Mouse (Mus musculus) liver, embryonic 16.5 days (tissue): ENCODE results near the gene Rbx1. TPM values are rescaled to one million over a fixed set of nuclear protein-coding genes. Genes with fewer than 3 reads are reported as not detected.

Experiments used
- ATAC-seq: fragments of 200-750 bp; cut with Nextera tagmentation; 2 replicates; pipeline ENCODE4 v1.8.0; 2017; ENCODE audit warnings: low read depth, mild to moderate bottlenecking, moderate number of reproducible peaks, moderate library complexity
- H3K27ac ChIP-seq: fragments of 300-500 bp; sonication (generic); 2 replicates; pipeline ENCODE4 v1.5.1; 2014; ENCODE audit warnings: mild to moderate bottlenecking, low read length
- H3K27me3 ChIP-seq: fragments of 300-500 bp; sonication (generic); 2 replicates; pipeline ENCODE4 v1.6.1; 2014; ENCODE audit warnings: low read depth, low read length, mixed read lengths; ENCODE audit not compliant: control insufficient read depth, insufficient read depth
- H3K36me3 ChIP-seq: fragments of 300-500 bp; sonication (generic); 2 replicates; pipeline ENCODE4 v1.6.1; 2014; ENCODE audit warnings: mild to moderate bottlenecking; ENCODE audit not compliant: control insufficient read depth, insufficient read depth
- H3K4me1 ChIP-seq: fragments of 300-500 bp; sonication (generic); 2 replicates; pipeline ENCODE4 v1.6.1; 2014; ENCODE audit warnings: low read depth, low read length, mixed read lengths; ENCODE audit not compliant: control insufficient read depth
- H3K4me2 ChIP-seq: fragments of 300-500 bp; sonication (generic); 2 replicates; pipeline ENCODE4 v1.6.1; 2014; ENCODE audit warnings: low read depth, low read length, mixed read lengths
- H3K4me3 ChIP-seq: fragments of 300-500 bp; sonication (generic); 2 replicates; pipeline ENCODE4 v1.5.1; 2014; ENCODE audit warnings: low read depth, mild to moderate bottlenecking, low read length
- H3K9ac ChIP-seq: fragments of 300-500 bp; sonication (generic); 2 replicates; pipeline ENCODE4 v1.6.1; 2014; ENCODE audit warnings: low read depth, low read length
- H3K9me3 ChIP-seq: fragments of 300-500 bp; sonication (generic); replicated peaks from 2 replicates; pipeline ENCODE4 v1.6.1; 2016; ENCODE audit warnings: low read length; ENCODE audit not compliant: control insufficient read depth
- WGBS: fragments of 180-500 bp; shearing (Covaris S2); extraction: QIAGEN DNeasy Blood & Tissue Kit; methylation state at CpG from one replicate; pipeline ENCODE4 v1.1.7; 2014; ENCODE audit not compliant: insufficient replicate concordance; 5-methylcytosine and 5-hydroxymethylcytosine counted together
- polyA plus RNA-seq: library from polyadenylated mRNA; unstranded; fragments of >200 nt; fragmentation: Nextera tagmentation; extraction: Ambion mirVana; gene quantifications from 2 replicates; pipeline ENCODE4 v1.2.1, GENCODE M21; 2015

Gene Rbx1
- polyA plus RNA-seq, 1 experiment from 2014 or later, result 189 TPM

DNA sequence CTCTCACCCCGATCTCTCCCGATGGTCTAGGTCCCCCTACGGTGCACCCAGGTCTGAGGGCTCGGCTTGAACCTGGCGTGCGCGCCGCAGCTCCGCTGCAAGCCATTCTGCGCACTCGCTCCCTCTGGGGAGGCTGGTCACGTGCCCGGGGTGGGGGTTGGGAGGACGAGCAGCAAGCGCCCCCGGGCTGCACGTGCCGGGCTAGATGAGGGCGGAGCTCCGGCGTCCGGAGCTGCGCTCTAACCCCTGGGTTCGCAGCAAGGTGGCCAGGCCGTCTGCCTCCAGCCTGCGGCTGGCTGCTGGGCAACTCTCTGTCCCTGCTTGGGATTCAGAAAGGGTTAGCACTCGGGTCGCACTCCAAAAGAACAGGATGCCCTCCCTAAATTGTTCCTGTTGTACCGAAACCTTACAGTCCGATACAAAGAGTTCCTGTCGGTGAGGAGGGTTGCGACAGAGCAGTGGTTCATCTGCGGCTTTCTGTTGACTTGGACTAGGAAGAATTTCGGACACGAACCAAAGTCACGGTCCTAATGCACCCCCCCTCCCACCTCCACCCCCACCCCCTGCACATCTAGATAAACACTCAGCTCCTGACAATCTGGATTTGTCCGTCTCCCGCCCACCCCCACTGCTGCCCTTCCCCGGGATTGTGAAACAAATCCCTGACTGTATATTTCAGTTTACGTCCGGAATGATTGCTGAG is 57.2 kb downstream of the Rbx1 start:
- no peaks in the 10 kb centered on the region for H3K9me3 ChIP-seq
- WGBS, result under 1% methylated on average over 41 of the region's 41 CpGs
- ATAC-seq, result peak; percentile 88

DNA sequence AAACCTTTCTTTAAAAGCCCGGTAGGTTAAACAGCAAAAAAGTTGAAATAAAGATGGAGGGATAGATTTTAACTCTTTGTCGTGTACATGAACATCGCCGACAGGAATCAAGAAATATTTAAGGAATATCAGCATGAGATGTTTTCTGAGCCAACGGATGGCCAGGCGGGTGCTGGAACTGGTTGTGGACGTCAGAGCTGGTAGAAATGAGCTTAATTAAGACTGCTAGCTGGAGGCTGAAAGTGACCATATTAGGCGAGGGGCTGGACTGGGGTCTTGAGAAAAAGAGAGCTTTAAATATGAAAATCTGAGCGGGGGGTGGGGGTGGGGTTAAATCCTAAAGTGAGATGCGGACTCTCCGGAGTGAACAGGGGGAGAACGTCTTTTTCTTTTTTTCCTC is 57.8 kb downstream of the Rbx1 start:
- Histone ChIP-seq H3K9me3 (no peaks in the 10 kb centered on the region), H3K9ac (peak overlapping the region; percentile 72), H3K4me1 (peaks cover 16% of the 10 kb centered on the region), H3K4me3 (peak overlapping the region; percentile 70), H3K4me2 (peak overlapping the region; percentile 99), H3K36me3 (no peaks in the 10 kb centered on the region), H3K27ac (peak overlapping the region; percentile 91), H3K27me3 (no peaks in the 10 kb centered on the region)
- WGBS, result under 1% methylated on average over 12 of the region's 12 CpGs
- ATAC-seq, result no peak

More for the DNA sequence above, 57.2 kb downstream of the Rbx1 start:
- H3K9ac ChIP-seq, result peak overlapping the region; percentile 72
- peak overlapping the region; percentile 91 for H3K27ac ChIP-seq
- no peaks in the 10 kb centered on the region for H3K27me3 ChIP-seq
- no peaks in the 10 kb centered on the region for H3K36me3 ChIP-seq
- H3K4me2 ChIP-seq, result peak overlapping the region; percentile 99
- peaks cover 14% of the 10 kb centered on the region for H3K4me1 ChIP-seq
- H3K4me3 ChIP-seq, result peak overlapping the region; percentile 70

Other genes starting within 250 kb of the Rbx1 start
- 0.19 TPM in 1 of 2 replicates, not detected in the other for gene Mchr1, start 230.8 kb upstream of the Rbx1 start, polyA plus RNA-seq
- 36.2 and 38.3 TPM in 2 replicates for gene Slc25a17, start 105.5 kb upstream of the Rbx1 start, polyA plus RNA-seq
- gene St13, start 66.2 kb upstream of the Rbx1 start, polyA plus RNA-seq, result 59.2 and 59.4 TPM in 2 replicates
- 5.9 and 6.6 TPM in 2 replicates for gene Xpnpep3, start 66.2 kb upstream of the Rbx1 start, polyA plus RNA-seq
- gene Dnajb7, start 58.0 kb upstream of the Rbx1 start, polyA plus RNA-seq, result 0.39 and 0.77 TPM in 2 replicates
- 5.8 and 7.3 TPM in 2 replicates for gene Ep300, start 119.1 kb downstream of the Rbx1 start, polyA plus RNA-seq
- gene L3mbtl2, start 197.6 kb downstream of the Rbx1 start, polyA plus RNA-seq, result 11.5 and 12.5 TPM in 2 replicates
- 0.44 and 0.52 TPM in 2 replicates for gene Chadl, start 231.0 kb downstream of the Rbx1 start, polyA plus RNA-seq